Mouse (Mus musculus) layer of hippocampus, postnatal 25 days (tissue): ENCODE data around the gene Cryaa. TPM values are rescaled to one million over a fixed set of nuclear protein-coding genes. Genes with fewer than 3 reads are reported as not detected.

Experiments
- DNase-seq, 2 experiments: peaks; one replicate each; pipeline ENCODE4 v3.0.0; 2022; ENCODE audit warnings: mixed read lengths in 2 of 2, low spot score in 1 of 2; ENCODE audit errors: extremely low spot score in 1 of 2
- total RNA-seq, 2 experiments: library from RNA; stranded (reverse); gene quantifications; 2 replicates each; pipeline ENCODE4 v1.2.3; 2021

Cryaa gene
- total RNA-seq, 2 experiments from 2014 or later = 0.31 TPM; not detected in 1

DNA sequence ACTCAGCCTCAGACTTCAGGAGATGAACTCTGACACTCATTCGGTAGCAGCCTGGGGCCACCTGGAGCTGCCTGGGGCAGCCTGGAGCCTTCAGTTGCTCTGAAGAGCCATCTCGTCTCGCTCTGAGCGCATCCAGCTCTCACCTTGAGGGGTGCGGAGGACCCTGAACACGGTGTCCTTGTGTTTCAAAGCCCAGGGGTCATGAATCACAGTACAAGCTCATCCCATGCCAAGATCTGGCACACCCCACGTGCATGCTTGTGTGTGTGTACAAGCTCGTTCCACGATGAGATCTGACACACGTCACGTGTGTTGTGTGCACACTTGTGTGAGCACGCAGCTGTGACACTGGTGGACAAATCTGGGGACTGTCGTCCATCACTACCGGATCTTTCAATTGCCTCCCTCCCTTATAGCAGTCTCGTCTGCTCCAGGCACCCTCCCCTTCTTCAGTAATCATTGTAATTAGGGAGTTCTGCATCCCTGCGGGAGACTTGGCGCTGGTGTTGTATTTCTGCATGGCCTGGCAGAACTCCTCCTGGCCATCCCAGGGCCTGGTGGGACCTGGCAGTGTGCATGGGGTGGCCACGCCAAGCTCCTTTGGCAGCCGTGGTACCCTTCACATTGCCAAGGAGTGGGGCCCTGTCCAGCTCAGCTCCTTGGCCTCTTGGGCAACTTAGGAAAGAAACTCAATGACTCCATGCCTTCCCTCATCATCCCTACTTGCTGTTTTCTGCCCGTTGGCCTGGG lies 27.8 kb downstream of the Cryaa start:
- peak; percentile 37 to 39 for DNase-seq

DNA sequence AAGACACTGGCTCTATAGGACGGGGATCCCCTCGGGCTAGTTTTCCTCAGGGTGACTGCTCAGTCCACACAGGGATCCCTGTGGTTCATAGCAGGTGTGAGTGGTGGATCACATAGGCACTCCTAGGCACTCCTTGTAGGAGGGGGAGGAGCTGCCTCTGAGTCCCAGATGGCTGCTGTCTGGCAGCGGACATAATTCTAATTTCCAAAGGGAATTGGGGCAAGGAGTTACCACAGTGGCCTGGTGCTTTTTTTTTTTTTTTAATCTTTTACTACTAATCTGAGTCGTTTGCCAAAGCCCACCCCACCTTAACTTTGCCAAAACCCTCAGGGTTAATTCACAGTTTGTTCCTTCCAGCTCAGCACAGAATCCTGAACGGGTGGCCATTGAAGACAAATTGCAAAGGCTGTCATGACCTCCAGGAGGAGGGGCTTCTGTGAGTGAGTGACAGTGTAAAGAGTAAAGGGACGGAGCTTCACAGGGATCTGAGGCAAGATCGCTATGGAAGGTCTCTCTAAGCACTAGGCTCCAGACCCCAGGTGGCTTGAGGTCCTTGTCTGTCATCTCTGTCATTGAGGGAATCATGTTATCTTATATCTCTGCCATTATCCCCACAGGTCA lies 31.6 kb downstream of the Cryaa start:
- no peak for DNase-seq

DNA sequence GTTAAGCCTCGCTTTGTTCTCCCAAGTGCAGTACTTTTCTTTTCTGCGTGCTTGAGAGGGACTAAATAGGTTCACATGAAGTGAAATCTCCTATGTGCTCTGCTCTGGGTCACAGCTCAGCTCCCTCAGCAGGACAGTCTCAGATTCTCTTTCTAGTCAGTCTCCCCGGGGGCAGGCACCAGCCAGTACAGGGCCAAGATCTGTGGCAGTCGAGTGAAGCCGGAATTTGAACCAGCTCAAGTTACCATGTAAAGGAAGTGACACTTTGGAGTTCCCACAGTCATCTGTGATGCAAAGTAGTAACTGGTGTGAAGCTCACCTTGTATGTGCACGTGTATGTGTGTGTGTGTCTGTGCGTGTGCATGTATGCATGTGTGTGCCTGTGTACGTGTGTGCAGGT lies 32.8 kb downstream of the Cryaa start:
- no peak for DNase-seq

DNA sequence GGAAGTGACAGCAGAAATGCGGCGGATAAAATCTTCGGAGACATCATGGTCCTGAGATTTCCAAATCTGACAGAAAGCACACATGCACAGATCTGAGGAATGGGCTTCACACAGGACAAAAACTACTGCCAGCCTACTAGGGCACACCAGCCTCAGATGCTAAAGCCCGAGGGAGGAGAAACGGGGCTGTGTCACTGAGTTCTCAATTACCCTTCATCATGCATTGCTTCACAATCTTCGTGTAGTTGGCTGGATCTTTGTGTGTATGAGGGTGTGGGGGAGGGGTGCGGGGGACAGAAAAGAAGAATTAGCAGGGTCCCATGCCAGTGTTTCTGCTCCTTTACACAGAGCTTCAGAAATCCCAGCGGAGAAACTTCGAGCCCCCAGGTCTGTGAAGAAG lies 36.1 kb downstream of the Cryaa start:
- no peak for DNase-seq

DNA sequence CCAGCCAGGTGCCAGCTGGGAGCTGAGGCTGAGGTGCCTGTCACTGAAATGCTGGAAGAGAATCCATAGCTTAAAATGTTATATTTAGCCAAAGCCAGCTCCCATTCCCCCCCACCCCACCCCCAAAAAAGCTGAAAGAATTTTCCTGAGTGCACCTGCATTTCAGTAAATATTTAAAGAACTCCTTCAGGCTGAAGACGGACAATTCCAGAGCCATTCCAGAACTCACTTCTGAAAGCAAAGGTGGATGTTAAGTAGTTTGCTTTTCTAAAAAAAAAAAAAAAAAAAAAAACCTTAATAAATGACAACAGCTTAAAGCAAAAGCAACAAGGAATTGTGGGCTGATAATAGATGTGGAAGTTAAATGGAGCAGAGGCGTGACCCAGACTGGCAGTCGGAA lies 36.5 kb downstream of the Cryaa start:
- no peak for DNase-seq

DNA sequence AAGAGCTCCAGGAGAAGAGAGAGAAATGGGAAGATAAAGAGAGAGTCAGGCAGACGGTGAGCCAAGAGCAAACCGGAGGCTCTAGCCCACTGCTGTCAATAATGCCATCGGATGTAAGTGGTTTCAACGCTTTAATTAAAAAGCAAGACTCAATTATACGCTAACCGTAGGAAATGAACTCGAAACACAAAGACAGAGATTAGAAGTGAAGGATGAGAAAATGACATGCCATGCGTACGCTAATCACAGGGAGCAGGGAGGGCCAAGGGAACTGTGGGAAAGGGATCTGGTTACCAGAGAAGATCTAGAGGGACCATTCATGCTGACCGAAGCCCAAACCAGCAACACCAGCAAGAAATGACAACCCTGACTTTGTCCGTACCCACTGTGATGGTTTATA lies 37.4 kb downstream of the Cryaa start:
- DNase-seq = no peak

DNA sequence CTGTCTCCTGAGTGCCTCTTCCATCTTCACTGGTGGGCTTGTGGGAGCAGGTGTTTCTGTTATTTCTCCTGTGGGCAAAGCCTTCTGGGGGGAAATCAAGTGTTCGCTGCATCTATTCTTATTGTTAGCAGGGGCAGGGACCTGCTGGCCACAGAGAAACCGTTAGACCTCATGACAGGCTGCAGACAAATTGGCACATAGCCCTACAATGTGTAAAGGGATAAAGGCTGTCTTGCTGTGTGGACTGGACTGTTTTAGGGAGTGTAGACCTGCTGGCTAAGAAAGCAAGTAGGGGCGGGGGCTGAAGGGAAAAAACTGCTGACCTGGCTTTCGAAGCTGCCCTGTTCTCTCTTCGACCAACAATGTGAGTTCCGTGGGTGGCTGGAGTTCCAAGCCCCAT lies 44.0 kb downstream of the Cryaa start:
- no peak for DNase-seq

DNA sequence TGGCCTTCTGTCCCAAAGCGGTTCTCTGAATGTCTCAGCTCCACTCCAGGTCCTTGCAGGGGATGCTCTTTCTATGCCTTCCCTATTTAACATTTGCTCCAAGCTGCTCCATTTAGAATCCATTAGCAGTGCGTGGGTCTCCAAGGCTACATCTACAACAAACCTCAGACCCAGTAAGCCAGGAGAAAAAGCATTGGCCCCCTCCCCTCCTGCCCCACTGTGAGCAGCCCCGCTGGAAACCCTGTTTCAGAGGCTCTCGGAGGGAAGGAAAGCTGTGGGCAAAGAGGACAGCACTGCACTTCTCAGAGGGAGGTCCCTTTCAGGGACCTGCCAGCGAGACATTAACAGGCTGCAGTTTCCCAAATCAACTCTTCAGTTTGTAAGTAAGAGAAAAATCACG lies 47.8 kb downstream of the Cryaa start:
- DNase-seq = no peak

DNA sequence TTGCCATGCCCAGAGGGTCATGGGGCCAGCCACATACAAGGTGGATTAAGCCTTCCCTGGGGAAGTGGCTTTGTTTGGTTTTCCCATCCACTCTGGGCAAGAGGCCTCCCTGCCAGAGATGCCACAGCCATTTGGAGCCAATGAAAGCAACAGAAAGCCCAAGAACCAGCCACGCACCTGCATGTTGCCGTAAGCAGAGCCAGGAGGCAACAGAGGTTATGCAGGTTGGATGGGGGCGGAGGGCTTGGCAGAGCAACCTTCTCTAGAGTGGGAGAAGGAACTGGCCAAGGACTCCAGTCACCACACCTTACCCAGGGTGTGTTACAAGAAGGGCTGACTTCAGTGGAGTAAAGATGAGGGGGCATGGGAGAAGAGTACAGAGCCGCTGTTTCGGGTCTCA lies 48.6 kb downstream of the Cryaa start:
- no peak for DNase-seq

DNA sequence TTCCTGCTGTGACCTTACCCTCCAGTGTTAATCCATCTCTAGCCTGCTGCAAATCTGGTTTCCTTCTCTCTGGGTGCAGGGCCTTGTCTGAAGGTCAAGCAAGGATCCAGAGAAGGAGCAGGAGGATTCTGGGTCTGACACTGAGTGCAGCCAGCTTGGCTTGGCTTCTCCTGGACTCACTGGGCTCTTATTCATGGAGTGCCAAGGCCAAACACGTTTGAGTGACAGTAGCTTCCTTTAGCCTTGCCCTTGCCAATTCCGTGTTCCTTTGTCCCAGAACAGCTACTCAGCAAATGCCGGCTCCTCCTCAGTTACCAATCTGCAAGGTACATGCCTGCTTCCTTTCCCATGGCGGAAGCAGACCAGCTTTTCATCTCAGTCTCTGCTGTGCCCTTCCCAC lies 49.6 kb downstream of the Cryaa start:
- DNase-seq = no peak

DNA sequence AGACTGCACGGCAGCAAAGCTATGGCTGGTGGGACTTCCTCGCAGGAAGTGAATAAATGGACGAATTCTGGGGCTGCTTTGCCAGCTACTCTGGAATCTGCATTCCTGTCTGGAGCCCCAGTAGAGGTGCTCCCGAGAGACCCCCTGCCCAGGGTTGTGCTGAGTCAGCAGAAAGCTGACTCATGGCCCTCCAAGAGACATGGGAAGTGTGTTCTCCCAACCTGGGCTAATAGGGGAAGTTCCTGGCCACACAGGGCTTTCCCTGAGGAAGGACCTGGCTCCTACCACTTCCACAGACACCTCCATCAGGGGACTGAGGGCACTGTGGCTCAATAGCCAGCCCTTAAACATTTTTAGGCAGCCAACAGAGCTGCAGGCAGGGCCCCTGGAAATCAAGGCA lies 50.4 kb downstream of the Cryaa start:
- DNase-seq = no peak

DNA sequence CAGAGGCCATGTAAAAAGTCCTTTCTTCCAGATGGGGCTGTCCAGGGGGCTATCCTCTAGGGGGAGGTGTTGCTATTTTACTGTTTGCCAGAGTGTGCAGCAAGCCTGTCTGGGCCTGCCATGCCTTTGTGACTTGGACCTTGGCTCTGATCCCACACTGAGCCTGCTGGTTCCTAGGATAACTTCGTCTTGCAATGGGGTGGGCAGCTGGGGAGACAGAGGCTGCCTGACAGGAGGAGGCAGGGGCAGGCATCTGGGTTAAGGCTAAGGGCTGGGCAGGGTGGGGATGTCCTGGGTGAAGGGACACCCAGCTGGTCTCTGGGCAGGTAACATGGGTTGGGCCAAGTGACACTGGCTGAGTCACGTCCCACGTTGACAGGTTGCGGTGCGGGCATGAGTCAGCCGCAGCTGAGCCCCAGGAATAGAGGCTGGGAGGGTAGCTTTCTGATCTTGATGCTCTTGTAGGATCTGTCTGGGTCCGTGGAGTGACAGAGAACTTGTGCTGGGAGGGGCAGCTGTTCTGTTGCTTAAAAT lies 51.4 kb downstream of the Cryaa start:
- DNase-seq = no peak

DNA sequence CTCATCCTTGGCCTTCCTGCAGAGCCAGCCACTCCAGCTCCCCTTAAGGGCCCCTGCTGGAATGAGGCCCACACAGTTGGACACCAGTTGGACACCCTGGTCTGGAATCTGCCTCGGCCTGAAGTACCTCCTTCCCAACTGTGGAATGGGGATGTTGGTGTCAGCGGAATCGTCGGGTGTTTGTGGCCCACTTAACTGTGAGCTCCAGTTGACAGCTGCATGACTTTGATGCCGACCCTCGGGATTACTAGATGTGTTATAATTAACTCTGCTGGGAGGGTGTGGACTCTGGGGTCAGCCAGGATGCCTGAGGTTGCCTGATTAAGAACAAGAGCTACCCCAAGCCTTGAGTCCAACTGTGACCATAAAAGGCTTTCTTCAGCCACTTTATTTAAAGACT lies 53.4 kb downstream of the Cryaa start:
- DNase-seq = no peak

Other genes with a start within 250 kb of the Cryaa start
- 10 to 100 TPM; 23.8 to 25.6 TPM for gene Wdr4, start 157.8 kb upstream of the Cryaa start, total RNA-seq
- gene Ndufv3, start 157.7 kb upstream of the Cryaa start, total RNA-seq = 100 to 1,000 TPM; 268 to 278 TPM
- gene Pknox1, start 113.1 kb upstream of the Cryaa start, total RNA-seq = 10 to 100 TPM; 13.0 to 15.8 TPM
- gene Cbs, start 40.6 kb upstream of the Cryaa start, total RNA-seq = 10 to 100 TPM; 56.3 to 58.1 TPM
- gene U2af1, start 18.9 kb upstream of the Cryaa start, total RNA-seq = 100 to 1,000 TPM; 121 to 128 TPM
- 10 to 100 TPM; 11.7 to 14.6 TPM for gene Sik1, start 178.0 kb downstream of the Cryaa start, total RNA-seq